Mouse (Mus musculus): ENCODE data around the gene Fgfr2.

- TF ChIP-seq MYOG (IDR thresholded peaks at IDR 0.05; ENCODE audit: control insufficient read depth in 1 of 3, insufficient read depth in 1 of 3, insufficient read length in 2 of 3, low read depth in 2 of 3), result no peak
- no peak for TF ChIP-seq MAX (IDR thresholded peaks at IDR 0.05; ENCODE audit: low read depth)
- no peak for TF ChIP-seq CEBPB (IDR thresholded peaks at IDR 0.05; ENCODE audit: insufficient read depth, poor library complexity, severe bottlenecking)
- no peak for TF ChIP-seq SRF (IDR thresholded peaks at IDR 0.05; ENCODE audit: control insufficient read depth, insufficient read length, low read depth)
- no peak for TF ChIP-seq POLR2A (IDR thresholded peaks at IDR 0.05; ENCODE audit: insufficient read length, low read depth)
- TF ChIP-seq MYOD1 (IDR thresholded peaks at IDR 0.05; ENCODE audit: control insufficient read depth in 1 of 3, insufficient read length in 2 of 3, low read depth in 2 of 3), result no peak
- no peak for TF ChIP-seq USF1 (IDR thresholded peaks at IDR 0.05; ENCODE audit: low read depth)
- TF ChIP-seq TCF12 (IDR thresholded peaks at IDR 0.05; ENCODE audit: insufficient read depth, poor library complexity, severe bottlenecking), result no peak
Observed at GRCm38 (mm10) chr7:130264616-130265318, 2858.4 kb downstream of the Fgfr2 start.
